Mouse (Mus musculus): ENCODE measurements around the gene Socs3.

DNA sequence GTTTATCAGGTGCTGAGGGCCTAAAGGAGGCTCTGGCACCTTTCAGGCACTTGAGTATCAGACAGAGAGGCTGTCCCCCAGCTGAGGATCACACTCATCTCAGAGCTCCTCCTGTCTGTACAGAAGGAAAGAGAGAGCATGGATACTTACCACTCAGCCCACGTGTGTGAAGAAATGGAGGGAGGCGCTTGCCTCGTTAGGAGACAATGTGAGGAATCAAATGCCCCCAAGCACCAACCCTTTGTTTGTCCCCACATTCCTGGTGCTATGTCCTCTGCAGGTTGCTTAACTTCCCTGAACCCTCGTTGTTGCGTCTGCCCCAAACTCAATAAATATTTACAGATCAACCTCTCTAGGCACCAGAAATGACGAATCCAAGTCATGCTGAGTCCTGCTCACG lies 4.8 kb downstream of the Socs3 start:
- TF ChIP-seq CTCF (IDR thresholded peaks at IDR 0.05; ENCODE audit: insufficient read depth, low read depth, low read length) (no peak), POLR2A (IDR thresholded peaks at IDR 0.05; ENCODE audit: insufficient read depth, low read depth, low read length) (no peak)
